Mouse (Mus musculus) erythroblast, embryonic 14.5 days (primary cell): ENCODE results near the gene Xbp1.

Experiments used
- GATA1 ChIP-seq: IDR thresholded peaks from 2 replicates; pipeline ENCODE4 v1.6.1; 2012; ENCODE audit warnings: low read length, inconsistent platforms, mixed read lengths
- TAL1 ChIP-seq: IDR thresholded peaks from 3 replicates; pipeline ENCODE4 v1.6.1; 2012; ENCODE audit warnings: low read length, inconsistent platforms, mixed read lengths

- no peak for TF ChIP-seq GATA1
- no peak for TF ChIP-seq TAL1
Observed at GRCm38 (mm10) chr11:5543281-5543680, 22.8 kb downstream of the Xbp1 start.
